Mouse (Mus musculus) CH12.LX (cell line): ENCODE measurements around the gene Hunk.

Experiments
- CTCF ChIP-seq, 2 experiments: IDR thresholded peaks in 1 of 2; conservative IDR thresholded peaks in 1 of 2; 2 replicates each; pipeline ENCODE4 v1.5.1; 2011 to 2012; ENCODE audit warnings: low read depth in 2 of 2, low read length in 2 of 2, improper control_type of control experiment in 1 of 2, inconsistent platforms in 1 of 2, mild to moderate bottlenecking in 1 of 2, moderate library complexity in 1 of 2
- EP300 ChIP-seq: IDR thresholded peaks from 2 replicates; pipeline ENCODE4 v1.6.1; 2011; ENCODE audit warnings: low read length, improper control_type of control experiment
- JUND ChIP-seq: conservative IDR thresholded peaks from 2 replicates; pipeline ENCODE4 v1.6.1; 2011; ENCODE audit warnings: low read depth, low read length, improper control_type of control experiment
- NELFE ChIP-seq: IDR thresholded peaks from 2 replicates; pipeline ENCODE4 v1.6.1; 2011; ENCODE audit warnings: low read depth, low read length, improper control_type of control experiment
- POLR2A ChIP-seq: IDR thresholded peaks from 2 replicates; pipeline ENCODE4 v1.6.1; 2011; ENCODE audit warnings: low read depth, mild to moderate bottlenecking, improper control_type of control experiment, low read length
- TCF12 ChIP-seq: IDR thresholded peaks from 2 replicates; pipeline ENCODE4 v1.6.1; 2014; ENCODE audit warnings: low read depth, mild to moderate bottlenecking, inconsistent platforms, low read length, improper control_type of control experiment
- ZKSCAN1 ChIP-seq: IDR thresholded peaks from 2 replicates; pipeline ENCODE4 v1.6.1; 2012; ENCODE audit warnings: low read depth, inconsistent platforms, low read length, improper control_type of control experiment, borderline replicate concordance
- ZMIZ1 ChIP-seq: IDR thresholded peaks from 2 replicates; pipeline ENCODE4 v1.6.1; 2012; ENCODE audit warnings: low read depth, mild to moderate bottlenecking, inconsistent platforms, low read length, improper control_type of control experiment
- ZNF384 ChIP-seq: IDR thresholded peaks from 2 replicates; pipeline ENCODE4 v1.6.1; 2012; ENCODE audit warnings: low read depth, low read length, improper control_type of control experiment, inconsistent platforms

DNA sequence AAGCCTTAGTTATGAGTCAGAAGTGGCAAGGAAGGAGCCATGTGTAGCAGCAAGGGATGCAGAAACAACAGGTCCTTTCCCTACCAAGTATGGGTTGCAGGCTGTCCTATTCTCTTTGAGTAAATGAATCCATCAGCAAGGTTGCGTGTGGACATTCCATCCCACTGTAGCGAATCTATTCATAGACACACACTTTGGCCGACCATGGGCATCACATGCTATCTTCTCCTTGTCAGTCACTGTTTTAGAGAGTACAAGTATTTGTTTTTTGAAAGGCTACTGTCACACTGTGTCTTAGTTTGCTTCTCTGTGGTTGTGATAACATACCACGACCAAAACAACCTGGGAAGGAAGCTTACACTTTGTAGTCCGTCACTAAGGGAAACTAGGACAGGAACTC, 44.7 kb upstream of the Hunk start:
- TF ChIP-seq CTCF (conservative IDR thresholded peaks at IDR 0.05 in 1 of 2, IDR thresholded peaks at IDR 0.05 in 1 of 2; ENCODE audit: low read depth in 2 of 2, low read length in 2 of 2) (no peak), POLR2A (no peak), JUND (no peak), EP300 (no peak), NELFE (no peak), ZNF384 (no peak), ZMIZ1 (no peak), ZKSCAN1 (no peak), TCF12 (no peak)
